Mouse (Mus musculus) kidney, adult 18-20 months (tissue): Measurements from ENCODE around the gene Krt81.

Experiments used
- DNase-seq: peaks from one replicate; pipeline ENCODE4 v3.0.0; 2021

Gene Krt81

DNA sequence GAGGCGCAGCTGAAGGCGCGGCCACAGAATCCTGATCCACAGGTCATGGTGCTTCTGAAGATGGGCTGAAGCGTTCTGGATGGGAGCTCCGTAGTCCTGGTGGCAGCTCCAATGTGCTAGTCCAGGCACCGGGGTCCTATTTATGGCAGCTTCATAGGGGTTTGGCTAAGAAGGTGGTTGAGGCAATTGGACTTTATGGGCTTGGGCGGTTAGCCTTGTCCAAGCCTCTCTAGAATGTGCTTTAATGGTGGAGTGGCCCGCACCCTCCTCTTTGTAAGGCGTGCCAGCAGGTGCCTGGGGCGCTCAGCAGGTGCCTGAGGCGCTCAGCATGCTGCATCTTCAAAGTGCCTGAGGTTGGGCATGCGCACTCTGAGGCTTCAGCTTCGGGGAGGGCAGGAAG, at the start of gene Krt81:
Gene Krt81, minus strand, starts transcription at position 101 of the 400 bp plus-strand sequence.
- DNase-seq = no peak

- DNase-seq = no peak
These were observed 44.7 kb upstream of the Krt81 start for GRCm38 (mm10) chr15:101508247-101508646.

GRCm38 (mm10) chr15:101506896-101507758, 43.6 kb upstream of the Krt81 start:
- DNase-seq = peak; percentile 16

- DNase-seq = peak; percentile 47
These were observed 33.6 kb upstream of the Krt81 start for GRCm38 (mm10) chr15:101497181-101497580.

DNA sequence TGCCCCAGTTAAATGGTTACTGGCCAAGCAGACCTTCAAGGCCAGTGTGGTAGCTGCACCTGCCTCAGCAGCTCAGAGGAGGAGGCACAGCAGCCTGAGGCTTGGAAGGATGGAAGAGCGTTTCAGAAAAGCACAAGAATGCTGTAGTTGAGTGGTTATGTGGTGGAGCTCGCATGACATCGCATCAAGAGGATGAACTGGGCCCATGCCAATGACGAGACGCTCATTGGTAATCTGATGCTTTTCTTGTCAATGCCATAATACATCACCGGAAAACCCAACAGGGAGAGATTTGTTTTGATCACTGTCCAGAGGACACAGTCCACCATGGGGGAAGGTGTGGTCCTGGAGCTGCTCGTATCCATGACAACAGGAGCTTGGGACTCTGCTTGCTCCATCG, 31.7 kb upstream of the Krt81 start:
- no peak for DNase-seq

DNA sequence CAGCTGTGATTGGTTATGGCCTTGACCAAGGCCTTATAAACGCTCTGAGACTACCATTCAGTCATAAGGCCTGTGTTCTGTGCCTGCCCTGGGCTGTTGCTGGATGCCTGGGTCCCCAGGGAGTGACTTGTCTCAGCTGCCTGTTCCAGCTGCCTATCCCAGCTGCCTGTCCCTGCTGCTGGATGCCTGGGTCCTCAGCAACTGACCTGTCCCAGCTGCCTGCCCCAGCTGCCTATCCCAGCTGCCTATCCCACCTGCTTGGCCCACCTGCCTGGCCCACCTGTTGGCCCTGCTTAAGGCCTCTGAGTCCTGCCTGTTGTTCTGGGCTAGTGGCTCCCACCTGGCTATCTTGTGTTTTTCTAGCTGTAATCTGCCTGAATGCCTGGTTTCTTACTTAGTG, 30.7 kb upstream of the Krt81 start:
- no peak for DNase-seq

DNA sequence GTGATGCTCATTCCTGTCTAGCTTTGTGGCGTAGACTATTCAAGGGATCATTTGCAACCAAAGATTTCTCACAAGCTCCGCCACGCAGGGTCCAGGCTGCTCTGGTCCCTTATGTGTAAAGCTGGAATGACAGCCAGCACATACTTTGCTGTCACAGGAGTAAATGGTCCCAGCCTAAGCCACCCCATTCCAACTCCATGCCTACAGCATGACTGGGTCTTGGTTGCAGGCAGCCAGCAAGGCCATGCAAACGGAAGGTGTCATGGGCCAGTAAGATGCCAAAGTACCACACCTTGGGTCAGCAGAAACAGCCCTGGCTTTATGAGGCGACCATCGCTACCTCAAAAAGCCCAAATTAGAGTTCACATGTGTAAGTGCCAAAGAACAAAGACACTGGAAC, 30.2 kb upstream of the Krt81 start:
- no peak for DNase-seq

DNA sequence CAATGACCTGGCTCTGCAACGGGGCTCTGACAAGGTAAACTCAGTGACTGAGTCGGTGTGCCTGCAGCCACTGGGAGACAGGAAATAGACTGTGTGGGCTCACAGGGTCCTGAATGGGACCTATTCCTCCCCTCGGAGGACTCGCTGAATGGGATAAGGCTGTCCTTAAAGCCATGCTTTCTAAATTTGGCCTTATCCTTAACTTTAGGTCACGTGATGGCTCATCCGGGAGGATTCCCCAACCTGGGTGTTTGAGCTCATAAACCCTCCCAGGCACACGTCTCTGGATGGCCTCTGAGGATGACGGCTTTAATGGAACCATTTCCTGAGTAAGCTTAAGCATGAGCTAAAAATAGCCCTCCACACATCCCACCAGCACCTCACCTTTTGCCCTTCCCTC, 29.2 kb upstream of the Krt81 start:
- DNase-seq = no peak

GRCm38 (mm10) chr15:101491431-101491830, 27.9 kb upstream of the Krt81 start, which contains the start of gene Krt83:
Gene Krt83 (minus strand): TSS chr15:101491512.
- no peak for DNase-seq

DNA sequence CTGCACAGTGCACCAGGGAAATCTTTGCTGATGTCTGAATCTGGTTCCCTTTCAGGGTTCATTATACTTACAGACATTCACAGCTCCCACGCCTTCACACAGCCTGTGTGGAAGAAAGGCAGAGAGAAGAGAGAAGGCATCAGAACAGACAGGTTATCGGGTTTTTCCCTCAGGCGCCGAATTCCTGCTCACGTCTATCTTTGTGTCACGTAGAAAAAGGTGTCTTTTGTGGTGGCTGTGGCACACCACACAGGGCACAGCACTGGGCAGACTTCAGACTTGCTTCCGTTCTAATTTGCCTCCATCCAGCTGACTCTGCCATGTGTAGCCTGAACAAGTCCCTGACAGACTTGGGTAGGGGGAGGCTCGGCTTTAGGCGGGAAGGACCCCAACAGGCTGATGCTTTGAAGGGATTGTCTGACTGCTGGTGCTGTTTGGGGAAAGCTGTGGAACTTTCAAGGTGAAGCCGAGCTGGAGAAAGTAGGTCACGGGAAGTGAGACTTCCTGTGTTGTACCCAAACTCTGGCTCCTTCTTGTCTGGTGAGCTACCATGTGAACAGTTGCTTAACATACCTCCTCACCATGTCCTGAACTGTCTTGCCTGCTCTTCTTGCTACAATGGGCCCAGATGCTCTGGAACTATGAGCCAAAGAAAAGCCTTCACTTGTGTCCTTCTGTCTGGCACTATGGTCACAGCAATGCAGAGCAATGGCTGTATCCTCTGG, 22.5 kb upstream of the Krt81 start:
- no peak for DNase-seq

DNA sequence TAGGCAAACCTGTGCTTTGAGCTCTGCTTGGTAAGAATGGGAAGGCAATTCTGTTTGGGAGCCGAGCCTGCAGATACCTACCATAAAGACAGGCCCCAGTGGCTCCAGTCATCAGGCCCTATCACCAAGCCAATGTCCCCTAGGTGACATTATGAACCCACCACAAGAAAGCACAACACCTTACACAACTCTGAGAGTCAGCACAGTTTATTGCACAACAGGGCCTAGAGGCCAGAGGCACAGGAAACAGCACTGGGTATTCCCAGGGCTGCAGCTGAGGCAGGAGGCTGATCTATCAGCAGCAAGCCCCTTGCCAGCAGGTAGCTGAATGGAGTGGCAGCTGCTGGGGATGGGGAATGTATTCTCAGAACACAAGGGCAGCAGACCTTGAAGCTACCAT, 21.4 kb upstream of the Krt81 start:
- no peak for DNase-seq

- no peak for DNase-seq
These were observed 20.1 kb upstream of the Krt81 start for GRCm38 (mm10) chr15:101483646-101484045.

DNA sequence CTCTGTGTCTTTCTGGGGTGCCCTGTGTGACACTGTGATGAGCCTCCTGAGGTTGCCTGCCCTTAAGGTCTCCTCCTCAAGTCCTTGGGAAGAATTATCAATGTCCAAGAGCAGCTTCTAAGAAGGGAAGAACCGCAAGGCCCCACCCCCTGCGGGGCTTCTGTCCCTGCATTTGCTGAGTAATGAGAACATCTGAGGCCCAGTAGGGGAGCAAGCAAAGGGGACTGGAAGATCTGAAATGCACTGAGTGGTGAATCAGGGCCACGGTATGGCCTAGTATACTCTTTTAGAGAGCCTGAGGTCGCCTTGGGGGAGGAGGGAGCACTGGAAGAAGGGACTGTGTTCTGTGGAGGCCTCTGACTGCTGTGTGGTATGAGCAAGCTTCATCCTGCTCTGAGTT, 18.5 kb upstream of the Krt81 start:
- DNase-seq = no peak

- no peak for DNase-seq
These were observed 16.1 kb upstream of the Krt81 start for GRCm38 (mm10) chr15:101479666-101480060.

DNA sequence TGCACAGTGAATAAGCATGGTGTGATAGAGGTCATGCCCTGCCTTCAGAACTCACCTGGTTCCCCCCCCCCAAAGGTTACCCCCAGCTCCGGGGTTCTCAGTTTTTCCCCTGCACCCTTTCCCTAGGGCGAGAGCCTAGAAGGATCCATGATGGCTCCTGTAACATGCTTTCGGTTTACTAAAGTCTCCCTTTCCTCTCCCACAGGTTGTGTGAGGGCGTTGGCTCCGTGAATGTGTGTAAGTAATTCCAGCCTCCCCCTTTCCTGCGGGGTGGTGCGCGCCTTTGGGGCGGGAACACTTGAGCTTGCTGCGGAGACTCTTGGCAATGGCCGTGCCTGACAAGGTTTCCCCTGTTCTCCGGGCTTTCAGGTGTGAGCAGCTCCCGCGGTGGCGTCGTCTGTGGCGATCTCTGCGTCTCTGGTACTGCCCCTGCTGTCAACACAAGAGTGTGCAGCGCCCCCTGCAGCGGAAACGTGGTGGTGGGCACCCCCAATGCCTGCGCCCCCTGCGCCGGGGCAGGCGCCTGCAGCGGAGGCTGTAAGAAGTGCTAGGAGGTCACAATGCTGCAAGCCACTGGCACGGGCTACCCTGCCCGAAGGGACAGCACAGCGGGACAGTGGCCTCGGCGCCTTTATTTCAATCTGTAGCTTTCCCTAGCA, 15.6 kb upstream of the Krt81 start:
- peak; percentile 34 for DNase-seq

DNA sequence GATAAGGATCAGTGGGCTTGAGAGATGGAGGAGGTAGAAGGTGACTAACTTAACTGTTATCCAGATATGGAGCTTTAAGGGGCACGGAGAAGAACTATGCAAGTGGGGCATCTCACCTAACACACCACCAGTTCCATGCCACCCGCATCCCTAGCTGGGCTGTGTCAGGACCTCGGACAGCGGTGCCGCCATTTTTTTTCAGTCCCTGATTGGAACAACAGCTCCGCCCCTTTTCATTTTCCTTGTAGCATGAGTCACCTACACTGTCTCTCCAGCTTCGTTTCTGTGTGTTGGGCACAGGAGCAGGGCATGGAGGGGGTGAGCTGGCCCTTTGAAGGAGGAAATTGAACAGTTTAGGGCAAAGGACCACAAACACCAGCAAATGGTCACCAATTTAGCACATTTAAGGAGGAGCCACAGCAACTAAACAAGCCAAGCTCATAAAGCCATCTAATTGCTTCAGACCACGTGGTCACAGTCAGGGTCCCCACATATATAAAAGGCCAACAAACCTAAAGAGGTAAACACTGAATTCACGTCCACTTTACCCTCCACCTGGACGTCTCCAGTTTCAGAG, 9.5 kb upstream of the Krt81 start, which contains the start of gene Krt86:
Gene Krt86, plus strand, starts transcription at position 527 of the 577 bp plus-strand sequence.
- DNase-seq = no peak

DNA sequence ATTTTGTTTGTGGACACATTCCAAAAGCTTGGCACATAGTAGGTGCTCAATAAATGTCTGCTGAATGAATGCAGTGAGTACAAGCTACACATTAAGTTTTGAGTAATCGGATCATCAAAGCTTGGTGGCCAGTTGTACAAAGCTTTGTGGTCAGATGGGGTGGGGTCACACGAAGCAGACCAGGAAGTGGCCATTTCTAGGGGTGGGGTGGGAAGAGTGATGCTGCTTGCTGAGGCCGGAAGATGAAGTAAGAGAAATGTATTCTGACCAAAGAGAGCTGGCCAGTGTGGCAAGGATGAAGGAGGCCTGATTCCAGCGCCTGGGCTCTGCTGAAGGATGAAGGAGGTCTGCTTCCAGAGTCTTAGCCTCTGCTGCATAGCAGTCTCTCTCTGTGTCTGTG, 5.5 kb upstream of the Krt81 start:
- DNase-seq = no peak

- no peak for DNase-seq
These were observed 4.3 kb downstream of the Krt81 start for GRCm38 (mm10) chr15:101459283-101459682.

GRCm38 (mm10) chr15:101458361-101458930, 5.1 kb downstream of the Krt81 start:
- DNase-seq = peak; percentile 21

DNA sequence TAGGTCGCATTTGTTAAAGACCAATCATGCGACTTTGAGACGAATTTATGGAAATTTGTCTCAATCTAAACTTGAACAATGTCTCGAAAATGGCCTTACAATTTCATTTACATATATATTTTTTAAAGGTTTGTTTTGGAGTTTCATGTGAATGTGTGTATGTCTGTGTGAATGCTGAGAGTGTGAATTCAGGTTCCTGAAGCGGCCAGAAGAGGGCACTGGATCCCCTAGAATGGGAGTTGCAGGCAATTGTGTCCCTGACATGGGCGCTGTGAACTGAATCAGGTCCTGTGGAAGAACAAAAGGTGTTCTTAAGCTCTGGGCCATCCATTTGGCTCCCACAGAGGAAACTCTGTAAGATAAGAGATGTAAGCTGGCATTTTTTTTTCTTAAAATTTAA, 7.7 kb downstream of the Krt81 start:
- DNase-seq = no peak

- no peak for DNase-seq
These were observed 8.3 kb downstream of the Krt81 start for GRCm38 (mm10) chr15:101455292-101455691.

- no peak for DNase-seq
These were observed 8.8 kb downstream of the Krt81 start for GRCm38 (mm10) chr15:101454774-101455173.
